Mouse (Mus musculus): ENCODE data around the gene Fbrs. TPM values are rescaled to one million over a fixed set of nuclear protein-coding genes. Genes with fewer than 3 reads are reported as not detected.
A peak's percentile ranks its signal among the peaks of the same experiment; 100 is the strongest.
"Not testable (repeated sequence)": the region's sequence is repeated elsewhere in the genome, so short reads cannot be mapped to it uniquely, and the experiment has no call there.

Gene Fbrs
- polyA plus RNA-seq, 1 experiment from 2014 or later = 17.8 TPM

- H3K9me3 ChIP-seq (ENCODE audit: control insufficient read depth, low read length); H3K4me1 ChIP-seq (ENCODE audit: control insufficient read depth, insufficient read depth, low read length); ATAC-seq (ENCODE audit: low FRiP score, low TSS enrichment); H3K9ac ChIP-seq (replicated peaks; ENCODE audit: low read length); H3K4me3 ChIP-seq (replicated peaks; ENCODE audit: low read depth, low read length); H3K27me3 ChIP-seq (ENCODE audit: control insufficient read depth, insufficient read depth, low read length); DNase-seq; H3K4me2 ChIP-seq (ENCODE audit: low read length); H3K27ac ChIP-seq (replicated peaks; ENCODE audit: low read depth, low read length): not testable (repeated sequence)
- 90% methylated on average over 3 of the region's 3 CpGs for WGBS
- peaks cover 41% of the 10 kb centered on the region for H3K36me3 ChIP-seq (ENCODE audit: control insufficient read depth, insufficient read depth, low read length)
Observed at GRCm38 (mm10) chr7:127458371-127459122, 20.5 kb upstream of the Fbrs start.

- not testable (repeated sequence) for H3K4me2 ChIP-seq (ENCODE audit: low read length); H3K9me3 ChIP-seq (ENCODE audit: control insufficient read depth, low read length); DNase-seq; ATAC-seq (ENCODE audit: low FRiP score, low TSS enrichment); H3K27ac ChIP-seq (replicated peaks; ENCODE audit: low read depth, low read length); H3K27me3 ChIP-seq (ENCODE audit: control insufficient read depth, insufficient read depth, low read length); H3K9ac ChIP-seq (replicated peaks; ENCODE audit: low read length); H3K4me1 ChIP-seq (ENCODE audit: control insufficient read depth, insufficient read depth, low read length); H3K4me3 ChIP-seq (replicated peaks; ENCODE audit: low read depth, low read length)
- peaks cover 41% of the 10 kb centered on the region for H3K36me3 ChIP-seq (ENCODE audit: control insufficient read depth, insufficient read depth, low read length)
- 98% methylated on average over 7 of the region's 8 CpGs for WGBS
Observed at GRCm38 (mm10) chr7:127459311-127459710, 19.7 kb upstream of the Fbrs start, which contains the start of gene Prr14. TSS of gene Prr14 (plus strand) at chr7:127459611.

DNA sequence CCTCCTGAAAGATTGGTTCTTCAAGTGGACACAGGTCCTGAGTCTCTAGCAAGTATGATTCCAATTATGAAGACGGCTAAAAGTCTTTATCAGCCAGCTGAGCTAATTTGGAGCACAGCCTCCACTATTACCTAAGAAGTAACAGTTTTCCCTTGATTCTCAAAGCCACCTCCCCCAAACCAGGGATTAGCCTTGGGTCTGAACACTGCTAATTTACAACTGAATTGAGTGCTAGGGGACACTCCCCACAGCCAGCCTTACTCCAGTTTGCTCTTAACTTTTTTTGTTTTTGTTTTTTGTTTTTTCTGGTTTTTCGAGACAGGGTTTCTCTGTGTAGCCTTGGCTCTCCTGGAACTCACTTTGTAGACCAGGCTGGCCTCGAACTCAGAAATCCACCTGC is 13.8 kb upstream of the Fbrs start:
- Histone ChIP-seq H3K27me3 (ENCODE audit: control insufficient read depth, insufficient read depth, low read length) (no peaks in the 10 kb centered on the region), H3K36me3 (ENCODE audit: control insufficient read depth, insufficient read depth, low read length) (peaks cover 22% of the 10 kb centered on the region), H3K9ac (replicated peaks; ENCODE audit: low read length) (no peak overlapping the region), H3K4me2 (ENCODE audit: low read length) (no peak overlapping the region), H3K27ac (replicated peaks; ENCODE audit: low read depth, low read length) (no peak overlapping the region), H3K4me1 (ENCODE audit: control insufficient read depth, insufficient read depth, low read length) (peaks cover 9% of the 10 kb centered on the region; the same call in 1 of the 2 replicates), H3K9me3 (ENCODE audit: control insufficient read depth, low read length) (no peaks in the 10 kb centered on the region), H3K4me3 (replicated peaks; ENCODE audit: low read depth, low read length) (no peak overlapping the region)
- no peak for DNase-seq
- ATAC-seq (ENCODE audit: low FRiP score, low TSS enrichment) = no peak
- WGBS = 96% methylated on average over 3 of the region's 3 CpGs

DNA sequence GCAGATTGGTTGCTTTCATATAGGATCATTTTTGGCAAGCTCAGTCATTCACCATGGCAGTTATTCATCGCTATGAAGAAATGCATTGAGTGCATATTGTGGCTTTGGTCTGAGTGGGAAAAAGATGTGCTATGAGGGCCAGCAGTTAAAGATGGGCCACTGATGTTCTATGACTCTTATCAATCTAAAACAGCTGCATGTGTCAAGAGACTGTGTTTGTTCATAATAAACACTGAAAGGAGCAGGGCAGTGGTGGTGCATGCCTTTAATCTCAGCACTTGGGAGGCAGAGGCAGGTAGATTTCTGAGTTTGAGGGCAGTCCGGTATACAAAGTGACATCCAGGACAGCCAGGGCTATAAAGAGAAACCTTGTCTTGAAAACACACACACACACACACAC is 13.3 kb upstream of the Fbrs start:
- 93% methylated on average over 2 of the region's 2 CpGs for WGBS
- DNase-seq = not testable (repeated sequence)

GRCm38 (mm10) chr7:127466606-127467005 is 12.4 kb upstream of the Fbrs start:
- Histone ChIP-seq H3K4me2 (ENCODE audit: low read length) (no peak overlapping the region), H3K4me1 (ENCODE audit: control insufficient read depth, insufficient read depth, low read length) (peaks cover 9% of the 10 kb centered on the region; the same call in 1 of the 2 replicates), H3K4me3 (replicated peaks; ENCODE audit: low read depth, low read length) (no peak overlapping the region), H3K27me3 (ENCODE audit: control insufficient read depth, insufficient read depth, low read length) (no peaks in the 10 kb centered on the region), H3K9me3 (ENCODE audit: control insufficient read depth, low read length) (no peaks in the 10 kb centered on the region), H3K9ac (replicated peaks; ENCODE audit: low read length) (no peak overlapping the region), H3K36me3 (ENCODE audit: control insufficient read depth, insufficient read depth, low read length) (peaks cover 11% of the 10 kb centered on the region), H3K27ac (replicated peaks; ENCODE audit: low read depth, low read length) (no peak overlapping the region)
- ATAC-seq (ENCODE audit: low FRiP score, low TSS enrichment) (no peak), DNase-seq (no peak)
- 98% methylated on average over 4 of the region's 4 CpGs for WGBS

More for the DNA sequence above, 13.3 kb upstream of the Fbrs start:
- peaks cover 18% of the 10 kb centered on the region for H3K36me3 ChIP-seq (ENCODE audit: control insufficient read depth, insufficient read depth, low read length)
- H3K9ac ChIP-seq (replicated peaks; ENCODE audit: low read length); ATAC-seq (ENCODE audit: low FRiP score, low TSS enrichment); H3K4me2 ChIP-seq (ENCODE audit: low read length); H3K4me3 ChIP-seq (replicated peaks; ENCODE audit: low read depth, low read length); H3K27ac ChIP-seq (replicated peaks; ENCODE audit: low read depth, low read length); H3K9me3 ChIP-seq (ENCODE audit: control insufficient read depth, low read length); H3K4me1 ChIP-seq (ENCODE audit: control insufficient read depth, insufficient read depth, low read length); H3K27me3 ChIP-seq (ENCODE audit: control insufficient read depth, insufficient read depth, low read length): not testable (repeated sequence)

DNA sequence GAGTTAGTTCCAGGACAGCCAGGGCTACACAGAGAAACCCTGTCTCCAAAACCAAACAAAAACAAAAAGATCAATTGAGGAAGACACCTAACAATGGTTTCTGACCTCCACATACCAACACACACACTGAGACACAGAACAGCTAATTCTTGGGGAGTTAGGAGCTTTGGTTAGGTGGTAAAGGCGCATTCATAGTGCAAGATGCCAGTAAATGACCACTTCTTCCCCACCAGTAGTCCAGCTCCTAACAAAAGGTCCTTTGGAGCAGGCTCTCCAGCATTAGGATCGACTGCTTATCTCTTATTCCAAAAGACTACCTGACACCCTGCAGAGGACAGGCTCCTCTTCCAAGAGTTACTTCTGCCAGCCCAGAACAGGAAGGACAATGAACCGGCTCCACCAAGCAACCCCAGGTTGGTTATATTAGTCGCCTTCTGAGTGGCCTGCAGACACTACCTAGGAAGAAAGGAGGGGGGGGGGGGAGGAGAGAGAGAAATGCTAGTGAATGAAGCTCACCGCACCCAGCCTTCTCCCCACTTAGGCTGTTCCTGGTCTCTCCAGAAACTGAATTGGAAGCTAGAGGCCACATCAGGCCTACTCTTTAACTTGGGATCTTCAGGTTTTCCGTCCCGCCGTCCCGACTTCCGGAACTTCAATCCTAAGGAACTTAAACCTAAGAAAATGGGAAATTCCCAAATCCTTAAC is 8.8 kb upstream of the Fbrs start:
- Histone ChIP-seq H3K4me1 (ENCODE audit: control insufficient read depth, insufficient read depth, low read length) (peaks cover 16% of the 10 kb centered on the region), H3K36me3 (ENCODE audit: control insufficient read depth, insufficient read depth, low read length) (peaks cover 30% of the 10 kb centered on the region), H3K9ac (replicated peaks; ENCODE audit: low read length) (peak overlapping the region; percentile 88), H3K4me3 (replicated peaks; ENCODE audit: low read depth, low read length) (peak overlapping the region; percentile 67), H3K27ac (replicated peaks; ENCODE audit: low read depth, low read length) (peak overlapping the region; percentile 91), H3K9me3 (ENCODE audit: control insufficient read depth, low read length) (no peaks in the 10 kb centered on the region), H3K4me2 (ENCODE audit: low read length) (peak overlapping the region; percentile 83), H3K27me3 (ENCODE audit: control insufficient read depth, insufficient read depth, low read length) (no peaks in the 10 kb centered on the region)
- ATAC-seq (ENCODE audit: low FRiP score, low TSS enrichment) = no peak
- DNase-seq = no peak
- 9% methylated on average over 10 of the region's 10 CpGs for WGBS

GRCm38 (mm10) chr7:127470743-127471645 is 8.0 kb upstream of the Fbrs start:
- Histone ChIP-seq H3K4me3 (replicated peaks; ENCODE audit: low read depth, low read length) (peak overlapping the region; percentile 67), H3K27ac (replicated peaks; ENCODE audit: low read depth, low read length) (peak overlapping the region; percentile 91), H3K27me3 (ENCODE audit: control insufficient read depth, insufficient read depth, low read length) (no peaks in the 10 kb centered on the region), H3K4me1 (ENCODE audit: control insufficient read depth, insufficient read depth, low read length) (peaks cover 16% of the 10 kb centered on the region), H3K36me3 (ENCODE audit: control insufficient read depth, insufficient read depth, low read length) (peaks cover 38% of the 10 kb centered on the region), H3K9ac (replicated peaks; ENCODE audit: low read length) (peak overlapping the region; percentile 88), H3K9me3 (ENCODE audit: control insufficient read depth, low read length) (no peaks in the 10 kb centered on the region), H3K4me2 (ENCODE audit: low read length) (peak overlapping the region; percentile 83)
- ATAC-seq (ENCODE audit: low FRiP score, low TSS enrichment) = peak; percentile 93
- WGBS = under 1% methylated on average over 45 of the region's 46 CpGs
- DNase-seq = peak; percentile 97

GRCm38 (mm10) chr7:127471646-127472010 is 7.4 kb upstream of the Fbrs start:
- peaks cover 16% of the 10 kb centered on the region for H3K4me1 ChIP-seq (ENCODE audit: control insufficient read depth, insufficient read depth, low read length)
- peaks cover 41% of the 10 kb centered on the region for H3K36me3 ChIP-seq (ENCODE audit: control insufficient read depth, insufficient read depth, low read length)
- DNase-seq = no peak
- ATAC-seq (ENCODE audit: low FRiP score, low TSS enrichment) = peak; percentile 51; the same call in 1 of the 2 replicates
- H3K9me3 ChIP-seq (ENCODE audit: control insufficient read depth, low read length) = no peaks in the 10 kb centered on the region
- H3K4me2 ChIP-seq (ENCODE audit: low read length) = peak overlapping the region; percentile 83
- under 1% methylated on average over 25 of the region's 25 CpGs for WGBS
- peak overlapping the region; percentile 88 for H3K9ac ChIP-seq (replicated peaks; ENCODE audit: low read length)
- no peaks in the 10 kb centered on the region for H3K27me3 ChIP-seq (ENCODE audit: control insufficient read depth, insufficient read depth, low read length)
- peak overlapping the region; percentile 91 for H3K27ac ChIP-seq (replicated peaks; ENCODE audit: low read depth, low read length)
- peak overlapping the region; percentile 67 for H3K4me3 ChIP-seq (replicated peaks; ENCODE audit: low read depth, low read length)
